Mouse (Mus musculus) myocyte (in vitro differentiated cells): ENCODE measurements around the gene Gm20422.

Experiments
- POLR2A ChIP-seq: IDR thresholded peaks from one replicate; pipeline ENCODE4 v1.6.1; 2011; ENCODE audit warnings: low read depth, mild to moderate bottlenecking, control low read depth, moderate library complexity; ENCODE audit not compliant: insufficient read length
- POLR2AphosphoS2 ChIP-seq: IDR thresholded peaks from one replicate; pipeline ENCODE4 v1.6.1; 2011; ENCODE audit warnings: low read depth, control low read depth; ENCODE audit not compliant: insufficient read length
- TCF12 ChIP-seq: IDR thresholded peaks from one replicate; pipeline ENCODE4 v1.6.1; 2011; ENCODE audit warnings: mild to moderate bottlenecking, control low read depth; ENCODE audit not compliant: poor library complexity, insufficient read depth, severe bottlenecking
- USF1 ChIP-seq: IDR thresholded peaks from one replicate; pipeline ENCODE4 v1.6.1; 2011; ENCODE audit warnings: low read depth, mild to moderate bottlenecking, control low read depth, moderate library complexity

GRCm38 (mm10) chr8:69789105-69789504, 14.4 kb upstream of the Gm20422 start:
- no peak for TF ChIP-seq POLR2AphosphoS2
- no peak for TF ChIP-seq TCF12
- no peak for TF ChIP-seq POLR2A
- TF ChIP-seq USF1: no peak
